Mouse (Mus musculus) liver, adult 2 months (tissue): Measurements from ENCODE around the gene Stra8. TPM values are rescaled to one million over a fixed set of nuclear protein-coding genes. Genes with fewer than 3 reads are reported as not detected.

ENCODE experiments used
- DNase-seq: peaks from one replicate; pipeline ENCODE4 v3.0.0-alpha.2; 2011; ENCODE audit warnings: low read depth, low spot score; ENCODE audit errors: extremely low read depth
- H3K27ac ChIP-seq: fragments of 200-500 bp; replicated peaks from 2 replicates; pipeline ENCODE4 v1.5.1; 2012; ENCODE audit warnings: low read depth, mild to moderate bottlenecking, control low read depth, inconsistent platforms, low read length; ENCODE audit not compliant: insufficient read depth
- H3K27me3 ChIP-seq: fragments of 200-500 bp; 2 replicates; pipeline ENCODE4 v1.6.1; 2012; ENCODE audit warnings: mild to moderate bottlenecking, moderate library complexity, low read length, inconsistent platforms; ENCODE audit not compliant: control insufficient read depth, insufficient read depth
- H3K36me3 ChIP-seq: fragments of 200-500 bp; 2 replicates; pipeline ENCODE4 v1.6.1; 2012; ENCODE audit warnings: low read length, inconsistent platforms; ENCODE audit not compliant: control insufficient read depth, insufficient read depth
- H3K4me1 ChIP-seq: fragments of 200-500 bp; 2 replicates; pipeline ENCODE4 v1.6.1; 2011; ENCODE audit warnings: low read length; ENCODE audit not compliant: control insufficient read depth, insufficient read depth
- H3K4me3 ChIP-seq: fragments of 200-500 bp; 2 replicates; pipeline ENCODE4 v1.5.1; 2011; ENCODE audit warnings: low read depth, mild to moderate bottlenecking, control low read depth, low read length, moderate library complexity; ENCODE audit not compliant: insufficient read depth
- H3K79me2 ChIP-seq: fragments of 200-500 bp; 2 replicates; pipeline ENCODE4 v1.6.1; 2012; ENCODE audit warnings: inconsistent platforms, mild to moderate bottlenecking, low read length, moderate library complexity; ENCODE audit not compliant: control insufficient read depth, insufficient read depth
- H3K9ac ChIP-seq: fragments of 200-500 bp; 2 replicates; pipeline ENCODE4 v1.6.1; 2012; ENCODE audit warnings: low read depth, mild to moderate bottlenecking, control low read depth, inconsistent platforms, low read length
- CTCF ChIP-seq: fragments of 200-500 bp; IDR thresholded peaks from 2 replicates; pipeline ENCODE4 v1.5.1; 2011; ENCODE audit warnings: low read depth, low read length, control low read depth
- POLR2A ChIP-seq: fragments of 200-500 bp; IDR thresholded peaks from 2 replicates; pipeline ENCODE4 v1.6.1; 2011; ENCODE audit warnings: low read length, control low read depth; ENCODE audit not compliant: insufficient read depth; ENCODE audit errors: extremely low read depth
- WGBS: fragments of 180-500 bp; shearing (Covaris S2); methylation state at CpG from one replicate; pipeline ENCODE4 v1.1.7; 2018; 5-methylcytosine and 5-hydroxymethylcytosine counted together
- polyA plus RNA-seq: library from polyadenylated mRNA; depleted of rRNA; stranded (reverse); fragments of >200 nt; gene quantifications from 2 replicates; pipeline ENCODE4 v1.2.3, GENCODE M21; 2012
- total RNA-seq: library from RNA; depleted of rRNA; stranded (reverse); fragments of >200 nt; gene quantifications from 2 replicates; pipeline ENCODE4 v1.2.3, GENCODE M21; 2014

The Stra8 gene
- total and polyA plus RNA-seq, 2 experiments, result not detected

DNA sequence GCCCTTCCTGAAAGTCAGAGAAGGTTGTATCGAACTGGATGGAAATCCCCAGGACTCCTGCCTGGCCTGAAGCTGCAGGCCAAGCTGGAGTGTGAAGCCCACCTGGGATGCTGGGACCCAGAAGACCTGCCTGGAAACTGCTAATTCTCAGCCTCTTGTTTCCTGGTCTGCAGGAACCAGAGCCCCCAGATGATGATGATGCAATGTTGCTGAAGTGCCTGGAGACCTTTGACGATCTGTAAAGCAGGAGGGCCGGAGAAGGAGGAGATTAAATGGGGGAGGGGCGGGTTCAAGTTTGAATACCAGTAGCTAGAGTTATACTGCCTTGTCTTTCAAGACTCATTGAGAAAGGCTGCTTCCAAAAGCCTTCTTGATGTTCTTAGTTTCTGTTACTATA, 19.0 kb downstream of the Stra8 start:
- 31% methylated on average over 4 of the region's 4 CpGs for WGBS
- Histone ChIP-seq H3K4me3 (no peak overlapping the region), H3K4me1 (peaks cover 1% of the 10 kb centered on the region; the same call in 1 of the 2 replicates), H3K27ac (no peak overlapping the region), H3K79me2 (no peaks in the 10 kb centered on the region), H3K27me3 (no peaks in the 10 kb centered on the region), H3K36me3 (no peaks in the 10 kb centered on the region), H3K9ac (no peak overlapping the region)
- DNase-seq, result no peak
- no peak for TF ChIP-seq CTCF
- no peak for TF ChIP-seq POLR2A

DNA sequence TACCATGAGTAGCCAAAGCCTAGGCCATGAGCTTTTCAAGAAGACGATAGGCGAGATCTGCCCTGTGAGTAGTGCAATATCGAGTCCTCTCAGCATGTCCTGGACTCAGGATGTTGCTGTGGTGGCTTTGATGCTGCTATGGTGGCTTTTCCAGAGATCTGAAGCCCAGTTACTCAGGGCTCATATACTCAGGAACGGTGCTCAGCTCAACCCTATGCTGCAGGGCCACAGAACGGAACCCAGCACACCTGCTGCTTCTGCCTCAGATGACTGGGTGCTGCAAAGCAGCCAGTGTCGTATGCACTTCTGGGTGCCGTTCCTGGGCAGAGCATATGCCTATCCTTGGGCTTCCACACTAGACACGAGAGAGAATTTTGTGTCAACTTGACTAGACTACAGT, 19.5 kb downstream of the Stra8 start:
- TF ChIP-seq POLR2A, result no peak
- no peak for TF ChIP-seq CTCF
- Histone ChIP-seq H3K9ac (no peak overlapping the region), H3K27me3 (no peaks in the 10 kb centered on the region), H3K4me1 (peaks cover 1% of the 10 kb centered on the region; the same call in 1 of the 2 replicates), H3K27ac (no peak overlapping the region), H3K36me3 (no peaks in the 10 kb centered on the region), H3K4me3 (no peak overlapping the region), H3K79me2 (no peaks in the 10 kb centered on the region)
- WGBS, result 95% methylated on average over 8 of the region's 8 CpGs
- no peak for DNase-seq

DNA sequence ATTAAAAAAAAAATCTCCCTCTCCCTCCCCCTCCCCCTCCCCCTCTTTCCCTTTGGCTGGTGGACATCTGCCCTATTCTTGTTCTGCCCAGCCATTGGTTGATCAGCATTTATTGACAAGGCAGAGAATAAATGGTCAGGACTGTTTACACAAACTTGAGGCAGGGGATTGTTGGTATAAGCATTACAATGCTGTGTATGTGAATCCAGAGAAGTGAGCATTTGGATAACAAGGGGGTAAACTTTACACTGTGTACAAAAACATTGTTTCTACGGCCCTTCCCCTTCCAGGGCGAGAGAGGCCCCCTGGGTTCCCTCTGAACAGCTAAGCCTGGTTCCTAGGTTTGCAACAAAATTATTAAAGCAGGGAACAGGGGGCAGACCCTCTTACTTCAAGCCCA, 21.5 kb downstream of the Stra8 start:
- no peaks in the 10 kb centered on the region for H3K27me3 ChIP-seq
- H3K27ac ChIP-seq, result no peak overlapping the region
- no peak overlapping the region for H3K4me3 ChIP-seq
- peaks cover 1% of the 10 kb centered on the region; the same call in 1 of the 2 replicates for H3K4me1 ChIP-seq
- DNase-seq, result no peak
- no peaks in the 10 kb centered on the region for H3K36me3 ChIP-seq
- WGBS, result 95% methylated on average over 2 of the region's 2 CpGs
- H3K9ac ChIP-seq, result no peak overlapping the region
- TF ChIP-seq CTCF (no peak), POLR2A (no peak)
- H3K79me2 ChIP-seq, result no peaks in the 10 kb centered on the region

DNA sequence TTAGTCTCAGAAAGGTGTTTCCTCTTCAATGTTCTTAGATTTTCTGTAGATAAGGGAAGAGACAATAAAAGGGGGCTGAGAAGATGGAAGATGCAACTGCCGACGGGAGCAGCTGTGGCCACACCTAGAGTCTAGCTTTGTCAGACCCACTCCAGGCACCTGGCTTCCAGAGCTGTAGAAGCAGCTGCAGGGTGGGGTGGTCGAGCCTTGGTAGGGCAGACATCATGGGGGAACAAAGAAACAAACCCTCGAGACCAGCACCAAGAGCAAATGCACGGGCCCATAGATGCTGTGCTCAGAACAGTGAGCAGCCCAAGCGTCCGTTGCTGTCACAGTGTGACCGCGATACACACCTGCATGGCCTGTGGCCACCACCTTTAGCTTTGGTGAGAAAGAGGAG, 22.5 kb downstream of the Stra8 start:
- Histone ChIP-seq H3K27ac (no peak overlapping the region), H3K4me3 (no peak overlapping the region), H3K27me3 (no peaks in the 10 kb centered on the region), H3K79me2 (no peaks in the 10 kb centered on the region), H3K4me1 (peaks cover 1% of the 10 kb centered on the region; the same call in 1 of the 2 replicates), H3K9ac (no peak overlapping the region), H3K36me3 (no peaks in the 10 kb centered on the region)
- TF ChIP-seq POLR2A (no peak), CTCF (no peak)
- no peak for DNase-seq
- 86% methylated on average over 9 of the region's 9 CpGs for WGBS

DNA sequence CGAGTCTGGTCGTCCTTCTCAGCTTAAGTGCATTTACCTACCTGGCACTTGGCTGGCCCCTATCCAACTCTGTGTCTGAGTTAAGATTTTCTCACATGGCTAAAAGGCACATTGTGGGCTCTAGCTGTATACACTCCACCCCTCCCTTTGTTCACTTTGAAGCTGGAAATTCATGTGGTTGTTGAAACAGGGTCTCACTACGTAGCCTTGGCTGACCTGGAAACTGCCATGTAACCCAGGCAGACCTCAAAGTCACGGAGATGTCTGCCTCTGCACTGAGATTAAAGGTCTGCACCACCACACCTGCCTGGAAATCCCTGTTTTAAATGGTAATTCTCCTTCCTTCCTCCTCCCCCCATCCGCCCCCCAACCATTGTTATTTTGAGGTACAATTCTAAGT, 23.5 kb downstream of the Stra8 start:
- H3K27ac ChIP-seq, result no peak overlapping the region
- no peaks in the 10 kb centered on the region; the same call in 1 of the 2 replicates for H3K4me1 ChIP-seq
- no peaks in the 10 kb centered on the region for H3K79me2 ChIP-seq
- TF ChIP-seq CTCF (no peak), POLR2A (no peak)
- WGBS, result 76% methylated on average over 5 of the region's 5 CpGs
- H3K4me3 ChIP-seq, result no peak overlapping the region
- no peaks in the 10 kb centered on the region for H3K36me3 ChIP-seq
- H3K27me3 ChIP-seq, result no peaks in the 10 kb centered on the region
- no peak overlapping the region for H3K9ac ChIP-seq
- no peak for DNase-seq

DNA sequence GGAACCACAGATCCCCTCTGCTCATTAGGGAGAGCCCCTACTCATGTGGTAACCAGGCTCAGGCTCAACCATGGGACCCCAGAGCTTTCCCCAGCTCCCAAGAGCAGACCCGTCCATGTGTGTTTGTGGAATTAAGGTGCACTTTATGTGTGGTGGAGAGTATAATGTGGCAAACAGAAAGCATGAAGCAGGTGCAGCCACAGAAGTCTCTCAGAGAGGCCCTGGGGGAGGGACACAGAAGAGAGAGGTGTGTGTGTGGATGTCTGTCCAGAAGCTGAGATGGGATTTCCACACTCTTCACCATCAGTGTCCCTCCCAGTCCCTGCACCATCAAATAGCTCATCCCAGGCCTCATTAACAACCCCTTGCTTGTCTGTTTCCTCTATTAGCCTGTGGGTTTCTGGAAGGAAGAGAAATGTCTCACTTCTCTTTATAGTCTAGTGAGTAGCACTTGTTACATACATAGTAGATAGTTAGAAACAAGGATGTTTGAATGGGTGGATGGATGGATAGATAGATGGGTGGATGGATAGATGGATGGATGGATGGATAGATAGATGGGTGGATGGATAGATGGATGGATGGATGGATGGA, 26.6 kb downstream of the Stra8 start:
- Histone ChIP-seq H3K79me2 (no peaks in the 10 kb centered on the region), H3K4me3 (no peak overlapping the region), H3K9ac (no peak overlapping the region), H3K4me1 (no peaks in the 10 kb centered on the region), H3K27me3 (no peaks in the 10 kb centered on the region; the same call in 1 of the 2 replicates), H3K36me3 (no peaks in the 10 kb centered on the region), H3K27ac (no peak overlapping the region)
- no peak for DNase-seq
- TF ChIP-seq POLR2A (no peak), CTCF (no peak)
- WGBS, result 90% methylated on average over 1 of the region's 1 CpGs
